Mouse (Mus musculus) left cerebral cortex, adult 11 months (tissue): ENCODE data around the gene Elp5.

Experiments used
- DNase-seq: peaks from one replicate; pipeline ENCODE4 v3.0.0; 2022; ENCODE audit warnings: low spot score

The Elp5 gene

DNA sequence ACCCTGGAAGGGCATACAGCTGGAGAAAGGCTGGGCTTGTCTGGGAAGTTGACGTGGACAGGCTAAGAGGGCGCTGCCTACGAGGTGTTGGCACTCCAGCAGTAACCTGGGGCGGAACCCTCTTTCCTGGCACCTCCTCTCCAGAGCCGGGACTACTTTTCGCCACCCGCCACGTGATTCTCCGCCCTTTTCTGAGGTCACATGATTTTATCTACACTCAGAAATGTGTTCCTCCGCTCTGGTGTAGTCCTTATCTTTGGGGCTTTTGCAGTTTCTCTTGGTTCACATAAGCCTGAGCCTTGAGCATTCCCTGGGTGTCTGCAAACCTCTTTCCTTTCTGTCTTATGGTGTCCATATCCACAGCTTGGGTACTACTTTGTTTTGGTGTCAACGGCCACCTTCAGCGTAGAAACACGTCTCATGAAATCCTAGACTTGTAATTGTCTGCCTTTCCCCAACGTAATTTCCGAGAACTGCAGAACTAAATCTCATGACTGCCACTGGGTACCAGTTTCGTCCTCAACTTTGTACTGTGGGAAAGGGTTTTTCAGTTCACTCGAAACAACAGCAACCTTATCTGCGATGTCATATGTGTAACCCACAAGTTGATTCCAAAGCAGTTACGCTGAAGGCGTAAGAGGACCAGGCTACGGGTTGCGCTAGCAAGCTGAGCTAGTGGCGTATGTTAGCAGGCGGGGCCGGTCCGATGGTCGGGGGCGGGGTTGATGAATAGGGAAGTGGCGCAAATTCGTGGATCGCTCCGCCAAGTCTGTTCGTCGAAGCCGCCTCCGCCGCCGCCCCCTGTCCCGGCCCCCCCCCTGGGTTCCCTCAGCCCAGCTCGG is 8.8 kb upstream of the Elp5 start, which contains the start of gene Gabarap:
Gabarap (plus strand) TSS at position 294 of the 842 bp plus-strand sequence.
- peak; percentile 93 for DNase-seq

DNA sequence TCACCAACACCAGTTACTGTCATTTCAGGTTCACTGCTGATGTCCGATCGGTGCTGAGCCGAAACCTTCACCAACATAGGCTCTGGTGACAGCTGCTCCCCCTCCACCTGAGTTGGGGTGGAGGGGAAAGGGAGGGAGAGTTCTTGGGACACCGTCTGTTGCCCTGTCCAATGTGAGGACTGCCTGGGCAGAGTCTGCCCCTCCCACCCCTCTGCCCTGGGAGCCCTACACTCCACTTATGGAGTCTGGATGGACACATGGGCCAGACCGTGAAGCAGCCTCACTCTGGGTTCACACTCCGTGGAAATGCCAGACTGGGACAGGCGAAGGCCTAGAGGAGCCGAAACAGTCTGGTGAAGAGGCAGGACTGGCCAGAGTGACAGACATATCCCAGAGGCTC is 7.6 kb upstream of the Elp5 start:
- no peak for DNase-seq

DNA sequence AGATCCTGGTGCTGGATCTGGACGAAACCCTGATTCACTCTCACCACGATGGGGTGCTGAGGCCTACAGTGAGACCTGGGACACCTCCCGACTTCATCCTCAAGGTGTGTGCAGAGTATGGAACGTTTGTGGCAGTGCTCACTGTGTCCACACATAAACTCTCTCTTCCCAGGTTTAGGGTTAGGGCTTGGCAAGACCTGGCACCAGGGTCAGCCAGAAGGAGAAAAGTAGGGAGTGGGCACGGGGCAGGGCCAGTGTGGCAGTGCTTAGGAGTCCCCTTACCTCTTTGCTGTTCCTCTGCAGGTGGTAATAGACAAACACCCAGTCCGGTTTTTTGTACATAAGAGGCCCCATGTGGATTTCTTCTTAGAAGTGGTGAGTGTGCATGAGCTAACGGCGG is 2.1 kb upstream of the Elp5 start:
- no peak for DNase-seq

DNA sequence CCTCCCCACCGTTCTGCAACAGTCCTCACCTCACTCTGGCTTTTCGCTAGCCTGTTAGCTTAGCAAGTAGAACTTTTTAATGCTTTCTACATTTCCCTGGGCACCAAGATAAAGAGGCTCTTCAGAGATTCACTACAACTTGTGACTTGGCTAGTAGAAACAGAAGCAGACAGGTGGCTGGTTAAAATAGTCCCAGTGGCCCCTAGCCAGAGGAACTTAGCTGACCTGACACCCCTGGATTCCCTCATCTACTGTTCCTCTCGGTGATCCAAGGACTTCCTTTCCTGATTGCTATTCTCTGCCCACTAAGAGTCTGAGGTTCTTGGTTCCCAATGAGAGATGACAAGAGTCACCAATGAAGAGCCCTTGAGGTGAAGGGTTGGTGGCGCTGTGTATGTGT is 1.1 kb upstream of the Elp5 start:
- no peak for DNase-seq

DNA sequence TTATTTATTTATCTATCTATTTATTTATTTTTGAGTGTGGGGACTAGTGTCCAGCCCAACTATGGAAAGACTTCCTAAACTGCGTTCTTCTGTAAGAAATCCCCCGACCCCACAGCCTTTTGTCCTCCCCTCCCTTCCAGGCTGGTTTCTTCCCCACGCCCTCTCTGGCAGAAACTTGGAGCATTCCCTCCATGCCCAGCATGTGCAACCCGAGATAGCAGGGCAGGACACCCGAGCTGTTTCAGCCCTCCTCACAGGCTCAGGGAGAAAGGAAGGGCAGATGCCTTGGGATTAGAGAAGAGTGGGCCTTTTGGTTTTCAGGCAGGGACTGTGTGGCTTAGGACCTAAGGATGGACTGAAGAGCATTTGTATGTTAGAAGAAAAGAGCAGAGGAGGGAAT is 560 bp upstream of the Elp5 start:
- no peak for DNase-seq

DNA sequence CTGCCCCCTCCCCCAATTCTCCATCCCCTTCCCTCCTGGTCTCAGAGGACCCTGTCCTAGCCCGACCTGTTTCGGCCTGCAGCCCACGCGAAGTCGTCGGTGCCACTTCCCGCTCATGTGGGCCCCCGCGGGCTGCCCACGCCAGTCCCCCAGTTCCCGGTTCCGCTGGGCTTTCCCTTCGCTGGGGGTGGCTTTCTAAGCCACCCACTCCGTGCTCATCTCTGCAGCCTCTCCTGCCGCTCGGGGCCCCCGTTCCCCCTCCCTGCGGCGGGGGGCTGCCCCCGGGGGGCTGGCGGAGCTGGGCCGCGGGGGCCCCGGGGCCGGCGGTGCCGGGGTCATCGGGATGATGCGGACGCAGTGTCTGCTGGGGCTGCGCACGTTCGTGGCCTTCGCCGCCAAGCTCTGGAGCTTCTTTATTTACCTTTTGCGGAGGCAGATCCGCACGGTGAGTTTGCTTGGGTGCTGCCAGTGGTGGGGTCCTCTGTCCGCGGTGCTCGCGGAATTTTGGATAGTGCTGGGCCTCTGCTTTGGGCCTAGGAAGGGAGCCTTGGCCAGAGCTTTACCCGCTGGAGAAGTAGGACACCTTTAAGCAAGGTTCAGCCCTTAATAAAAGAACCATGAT is 1.1 kb downstream of the Elp5 start, which contains the start of gene Ctdnep1:
Ctdnep1 (plus strand) TSS at position 16 of the 622 bp plus-strand sequence.
- DNase-seq, result no peak

DNA sequence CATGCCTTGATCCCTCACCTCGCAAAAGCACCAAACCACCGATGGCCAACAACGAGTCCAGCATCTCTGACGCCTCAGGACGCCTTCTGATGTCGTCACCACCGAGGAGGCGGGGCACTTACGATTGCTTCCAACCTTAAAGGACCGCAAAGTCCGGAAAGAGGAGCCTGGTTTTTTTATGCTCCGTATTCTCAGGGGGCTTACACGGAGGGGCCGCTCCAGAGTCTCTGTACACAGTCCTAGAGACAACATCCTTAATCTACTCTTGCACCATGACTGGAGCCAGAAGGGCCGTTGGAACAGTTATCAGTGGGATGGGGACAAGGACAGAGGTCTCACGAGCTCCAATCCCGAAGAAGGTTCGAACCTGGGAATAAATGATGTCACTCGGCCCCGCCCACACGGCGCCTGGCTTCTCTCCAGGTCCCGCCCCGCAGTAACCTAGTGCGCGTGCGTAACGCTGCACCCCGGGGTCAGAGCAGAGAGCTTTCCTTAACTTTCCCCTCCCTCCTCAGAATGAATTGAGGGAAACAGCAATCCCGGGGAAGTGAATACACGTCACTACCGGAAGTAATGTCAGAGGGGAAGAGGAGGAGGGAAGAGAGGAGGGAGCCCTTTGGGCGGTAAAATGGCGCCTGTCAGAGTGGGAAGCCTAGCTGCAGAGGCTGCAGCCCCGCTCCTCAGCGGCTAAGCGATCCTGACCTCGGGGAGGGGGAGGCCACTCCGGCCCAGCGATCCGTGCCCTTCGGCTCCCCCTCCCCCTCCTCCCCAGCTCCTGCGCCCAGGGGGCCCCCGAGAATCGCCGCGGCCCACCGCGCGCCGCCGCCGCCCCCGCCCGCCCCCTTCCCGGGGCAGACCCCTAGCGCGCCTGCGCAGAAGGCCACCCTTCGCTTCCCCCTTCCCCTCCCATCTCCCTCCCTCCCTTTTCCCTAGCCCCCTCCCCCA is 1.8 kb downstream of the Elp5 start:
- peak; percentile 99 for DNase-seq

DNA sequence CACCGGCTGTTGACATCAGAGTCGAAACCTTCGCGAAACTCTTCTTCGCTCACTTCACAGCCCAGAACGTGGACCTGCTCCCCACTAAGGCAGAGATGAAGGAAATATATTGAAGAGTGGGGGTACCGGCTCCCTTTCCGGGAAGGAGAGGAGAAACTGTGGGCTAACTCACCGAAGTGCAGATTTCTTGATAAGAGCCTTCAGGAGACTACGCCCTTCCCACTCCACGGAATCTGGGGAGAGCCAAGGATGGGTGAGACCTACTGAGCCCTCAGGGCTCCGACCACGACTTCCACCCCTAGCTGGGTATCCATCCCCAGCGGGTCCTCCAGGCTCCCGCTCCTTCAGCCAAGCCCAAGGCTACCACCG is 2.5 kb downstream of the Elp5 start:
- DNase-seq, result no peak

DNA sequence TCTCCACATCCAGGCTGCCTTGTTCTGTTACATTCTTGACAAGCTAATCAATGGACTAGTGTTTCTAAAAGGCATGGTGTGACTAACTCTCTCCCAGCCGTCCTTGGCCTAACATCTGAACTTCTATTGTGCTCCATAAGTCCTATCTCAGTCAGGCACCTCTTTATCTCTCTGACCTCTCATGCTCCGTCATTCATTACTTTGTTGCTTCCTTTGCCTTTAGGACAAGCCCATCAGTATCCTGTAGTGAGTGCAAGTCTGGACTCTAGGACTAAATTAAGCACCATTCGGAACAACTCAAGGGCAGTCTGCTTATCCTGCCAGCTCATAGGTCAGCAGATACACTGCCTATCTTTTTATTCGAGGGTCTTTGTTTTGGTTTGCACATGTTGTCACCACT is 6.0 kb downstream of the Elp5 start:
- no peak for DNase-seq

DNA sequence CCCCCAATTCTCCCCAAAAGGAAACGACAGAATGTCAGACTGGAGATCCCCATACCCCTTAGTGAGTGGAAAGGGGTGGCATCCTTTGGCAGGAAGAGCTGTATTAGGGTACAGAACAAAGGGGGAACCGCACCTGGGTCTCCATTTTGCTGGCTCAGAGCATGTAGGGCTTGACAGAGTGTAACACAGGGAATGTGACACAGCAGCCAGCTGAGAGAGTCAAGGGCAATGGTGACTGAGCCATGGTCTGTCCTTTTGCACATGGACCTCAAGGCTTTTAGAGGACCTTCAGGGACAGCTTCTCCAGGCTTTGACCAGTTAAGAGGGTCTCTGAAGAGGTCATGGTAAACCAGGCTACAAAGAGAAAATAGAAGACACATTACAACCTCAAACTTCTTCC is 7.4 kb downstream of the Elp5 start:
- DNase-seq, result no peak

DNA sequence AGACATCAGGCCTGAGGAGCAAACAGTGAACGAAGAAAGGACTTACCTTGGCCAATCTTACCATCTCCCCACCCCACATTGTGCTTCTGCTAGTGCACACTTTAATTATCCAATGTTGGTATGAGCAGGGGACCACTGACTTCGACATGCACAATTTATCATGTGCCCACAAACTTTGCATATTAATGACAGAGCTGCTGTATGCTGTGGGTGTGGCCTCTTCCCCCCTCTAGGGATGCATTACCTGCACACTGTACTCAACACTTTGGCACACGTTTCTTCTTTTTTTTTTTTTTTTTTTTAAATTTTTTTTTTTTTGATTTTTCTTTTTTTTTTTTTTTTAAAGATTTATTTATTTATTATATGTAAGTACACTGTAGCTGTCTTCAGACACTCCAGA is 11.5 kb downstream of the Elp5 start:
- DNase-seq, result no peak

DNA sequence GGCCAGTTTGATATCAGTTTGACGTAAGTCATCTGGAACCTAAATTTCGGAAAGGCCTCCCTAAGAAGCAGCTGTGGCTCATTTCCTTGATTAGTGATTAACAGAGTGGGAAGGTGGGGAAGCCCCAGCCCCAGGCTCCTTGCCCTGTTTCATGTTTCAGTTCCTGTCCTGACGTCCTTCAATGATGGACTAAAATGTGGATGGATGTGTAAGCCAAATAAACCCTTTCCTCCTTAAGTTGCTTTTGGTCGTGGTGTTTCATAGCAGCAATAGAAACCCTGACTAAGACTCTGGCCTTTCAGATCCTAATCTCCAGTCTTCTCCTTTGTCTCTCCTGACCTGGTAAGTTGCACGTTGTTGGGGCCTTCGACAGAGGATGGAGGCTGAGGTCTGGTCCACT is 12.1 kb downstream of the Elp5 start:
- no peak for DNase-seq

DNA sequence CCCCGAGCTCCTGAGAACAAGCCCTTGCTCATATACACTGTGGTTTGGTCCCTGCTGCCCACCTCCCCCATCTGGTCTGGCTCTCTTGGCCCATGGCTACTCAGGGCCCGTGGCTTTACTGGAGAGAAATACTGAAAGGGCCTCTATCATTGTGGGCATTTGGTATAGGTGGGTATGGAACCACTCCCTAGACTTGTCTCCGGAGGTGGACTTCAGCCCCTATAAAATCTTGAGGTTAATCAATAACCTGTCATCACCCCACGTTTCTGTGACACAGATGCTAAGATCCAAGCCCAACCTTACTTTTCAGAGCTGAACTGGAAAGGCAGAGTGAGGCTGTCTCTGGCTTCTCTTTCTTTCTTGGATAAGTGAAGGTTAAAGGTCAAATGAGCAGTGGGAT is 13.5 kb downstream of the Elp5 start:
- DNase-seq, result no peak

DNA sequence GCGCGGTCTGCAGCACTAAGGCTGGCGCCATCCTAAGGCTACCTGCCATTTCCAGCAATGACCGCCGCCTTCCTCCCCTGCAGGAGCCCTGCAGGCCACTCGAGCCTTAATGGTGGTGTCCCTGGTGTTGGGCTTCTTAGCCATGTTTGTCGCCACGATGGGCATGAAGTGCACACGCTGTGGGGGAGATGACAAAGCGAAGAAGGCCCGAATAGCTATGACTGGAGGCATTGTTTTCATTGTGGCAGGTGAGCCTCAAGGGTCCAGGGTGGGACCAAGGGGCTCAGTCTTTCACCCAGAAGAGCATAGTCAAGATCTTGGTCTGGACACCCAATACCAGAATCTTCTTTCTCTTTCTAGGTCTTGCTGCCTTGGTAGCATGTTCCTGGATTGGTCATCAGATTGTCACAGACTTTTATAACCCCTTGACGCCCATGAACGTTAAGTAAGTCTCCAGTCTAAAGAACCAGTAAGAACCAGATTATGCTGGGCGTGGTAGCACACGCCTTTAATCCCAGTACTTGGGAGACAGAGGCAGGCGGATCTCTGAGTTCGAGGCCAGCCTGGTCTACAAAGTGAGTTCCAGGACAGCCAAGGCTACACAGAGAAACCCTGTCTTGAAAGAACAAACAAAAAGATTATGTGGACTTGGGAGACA is 15.3 kb downstream of the Elp5 start:
- no peak for DNase-seq

DNA sequence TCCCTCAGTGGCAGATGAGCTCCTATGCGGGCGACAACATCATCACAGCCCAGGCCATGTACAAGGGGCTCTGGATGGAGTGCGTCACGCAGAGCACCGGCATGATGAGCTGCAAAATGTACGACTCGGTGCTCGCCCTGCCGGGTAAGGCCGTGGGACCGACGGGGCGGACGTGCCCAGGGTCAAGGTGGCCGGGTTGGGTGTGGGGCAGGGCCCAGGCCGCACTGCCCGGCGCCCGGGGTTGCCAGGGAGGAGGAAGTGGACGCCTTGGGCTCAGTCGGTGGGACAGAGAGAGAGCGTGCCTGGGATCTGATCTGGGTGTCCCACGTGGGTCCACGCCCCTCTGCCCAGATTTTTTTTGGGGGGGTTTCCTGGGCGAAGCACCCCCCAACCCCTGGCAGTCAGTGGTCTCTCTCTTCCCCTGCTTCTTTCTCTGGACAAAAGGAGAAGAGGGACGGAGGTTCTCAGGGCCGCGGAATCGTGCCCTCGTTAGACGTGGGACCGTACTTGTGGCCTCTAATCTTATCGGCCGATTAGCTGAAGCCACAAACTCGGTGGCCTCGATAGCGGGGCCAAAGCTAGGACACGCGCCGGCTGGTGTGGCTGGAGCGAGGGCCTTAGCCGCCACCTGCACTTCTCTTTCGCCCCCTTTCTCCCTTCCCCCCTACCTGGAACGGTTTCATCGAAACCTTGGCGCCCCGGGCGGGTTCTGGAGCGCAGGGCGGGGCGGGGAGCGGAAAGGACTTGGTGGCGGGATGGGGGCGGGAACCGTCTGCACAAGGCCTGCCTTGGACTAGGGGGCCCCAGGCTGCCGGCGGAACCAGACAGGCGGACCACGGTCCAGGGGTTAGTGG is 16.1 kb downstream of the Elp5 start:
- no peak for DNase-seq

DNA sequence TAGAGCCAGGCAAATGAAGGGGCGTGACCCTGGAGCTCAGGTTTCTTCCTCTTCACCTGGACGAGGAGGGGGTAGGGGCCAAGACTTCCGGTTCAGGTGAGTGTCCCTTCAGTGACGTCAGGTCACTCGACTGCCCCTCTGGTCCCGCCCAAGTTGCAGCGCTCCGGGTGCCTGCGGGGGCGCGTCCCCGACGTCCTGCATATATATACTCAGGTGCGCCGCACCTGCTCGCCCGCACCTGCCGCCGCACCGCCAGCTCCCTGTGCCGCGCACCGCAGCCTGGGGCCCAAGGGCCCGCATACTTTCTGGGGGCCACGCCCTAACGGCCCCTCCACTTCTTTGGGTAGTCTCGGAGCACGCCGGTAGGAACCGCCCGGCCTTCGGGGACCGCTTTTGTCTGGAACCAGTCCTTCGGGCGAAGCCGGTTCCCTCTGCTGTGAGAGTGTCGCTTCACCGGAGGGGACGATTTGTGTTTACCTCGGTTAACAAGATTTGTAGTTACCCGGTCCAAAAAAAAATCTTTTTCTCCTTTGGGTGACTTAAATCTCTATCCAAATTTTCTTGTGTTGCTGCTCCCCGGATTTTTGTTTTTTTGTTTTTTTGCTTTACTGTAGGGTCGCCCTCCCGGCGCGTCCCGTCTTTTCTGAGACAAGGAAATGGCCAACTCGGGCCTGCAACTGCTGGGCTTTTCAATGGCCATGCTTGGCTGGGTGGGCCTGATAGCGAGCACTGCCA is 16.9 kb downstream of the Elp5 start:
- DNase-seq, result no peak

DNA sequence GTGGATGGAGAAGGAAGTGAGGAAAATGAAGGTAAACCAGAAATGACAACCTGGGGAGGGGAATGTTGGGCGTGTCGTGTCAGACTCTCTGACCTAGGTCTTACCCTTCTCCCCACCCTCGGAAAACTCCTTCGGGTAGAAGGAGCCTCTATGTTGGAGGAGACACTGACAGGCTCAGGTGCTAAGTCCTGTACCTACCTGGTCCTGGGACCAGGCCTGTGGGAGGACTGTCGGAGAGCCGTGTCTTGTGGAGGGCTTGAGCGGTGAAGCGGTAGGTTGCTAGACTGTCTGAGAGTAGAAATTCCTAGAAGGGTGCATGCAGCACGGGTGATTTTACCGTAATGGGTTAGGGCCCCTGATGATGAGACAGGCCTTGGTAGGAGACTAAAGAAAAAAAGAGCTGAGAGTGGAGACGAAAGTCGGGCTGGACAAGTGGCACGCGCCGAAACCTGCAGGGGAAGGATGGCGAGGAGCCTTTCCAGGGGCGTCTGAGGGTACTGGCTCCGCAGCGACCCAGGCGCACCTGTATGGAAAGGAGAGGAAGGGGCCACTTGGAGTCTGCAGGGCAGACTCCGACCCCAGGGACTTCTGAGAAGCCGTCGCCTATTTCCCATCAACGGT is 17.6 kb downstream of the Elp5 start, which contains the start of gene Cldn7:
Cldn7 (plus strand) TSS at position 130 of the 621 bp plus-strand sequence.
- DNase-seq, result no peak

DNA sequence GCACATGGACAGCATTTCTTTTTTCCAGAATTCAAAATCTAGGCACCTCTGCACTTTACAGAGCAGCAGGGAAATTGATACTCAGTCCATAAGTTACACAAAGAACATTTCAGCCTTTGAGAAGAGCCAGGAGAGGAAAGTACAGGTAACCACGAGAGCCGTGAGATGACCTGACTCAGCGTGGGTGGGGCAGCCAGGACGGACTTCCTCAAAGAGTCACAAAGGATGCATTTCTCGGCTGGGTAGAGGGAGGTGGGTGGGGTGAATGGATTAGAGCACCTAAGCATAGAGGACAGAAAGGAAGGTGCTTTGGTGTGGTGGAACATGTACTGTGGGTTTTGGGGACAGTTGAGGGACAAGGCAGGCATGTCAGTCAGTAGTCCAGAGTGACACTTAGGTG is 20.5 kb downstream of the Elp5 start:
- DNase-seq, result no peak

DNA sequence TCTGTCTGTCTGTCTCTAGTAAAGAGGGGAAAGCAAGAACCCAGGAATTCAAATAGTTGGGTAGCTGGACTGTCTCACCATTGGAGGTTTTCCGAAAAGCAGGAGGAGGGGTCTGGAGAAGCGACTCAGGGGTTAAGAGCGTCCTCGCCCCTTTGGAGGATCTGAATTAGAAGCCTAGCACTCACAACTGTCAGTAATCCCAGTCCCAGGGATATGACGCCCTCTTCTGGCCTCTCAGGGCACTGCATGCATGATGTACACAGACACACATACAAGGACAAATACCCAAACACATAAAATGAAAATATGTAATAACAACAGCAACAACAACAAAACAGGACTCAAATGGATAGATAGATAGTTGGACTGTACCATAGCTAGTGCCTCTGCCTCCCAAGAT is 21.7 kb downstream of the Elp5 start:
- DNase-seq, result no peak

DNA sequence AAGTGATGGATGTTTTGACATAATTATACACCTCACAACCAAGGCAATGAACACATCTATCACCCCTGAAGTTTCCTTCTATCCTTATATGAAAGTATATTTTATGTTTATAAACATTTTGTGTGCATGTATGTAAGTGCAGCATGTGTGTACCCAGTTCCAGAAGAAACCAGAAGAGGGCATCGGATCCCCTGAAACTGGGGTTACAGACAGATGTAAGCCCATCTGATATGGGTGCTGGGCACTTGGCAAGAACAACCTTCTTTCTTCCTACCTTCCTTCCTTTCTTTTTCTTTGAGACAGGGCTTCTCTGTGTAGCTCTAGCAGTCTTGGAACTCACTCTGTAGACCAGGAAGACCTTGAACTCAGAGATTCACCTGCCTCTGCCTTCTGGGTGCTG is 26.1 kb downstream of the Elp5 start:
- no peak for DNase-seq
